Mouse (Mus musculus): Measurements from ENCODE around the gene Defa22. TPM values are rescaled to one million over a fixed set of nuclear protein-coding genes. Genes with fewer than 3 reads are reported as not detected.
"Not testable (repeated sequence)": the region's sequence is repeated elsewhere in the genome, so short reads cannot be mapped to it uniquely, and the experiment has no call there.

Defa22 gene
- total RNA-seq (2015) (not detected in 2 replicates), total RNA-seq (2017) (not detected in 2 replicates)

DNA sequence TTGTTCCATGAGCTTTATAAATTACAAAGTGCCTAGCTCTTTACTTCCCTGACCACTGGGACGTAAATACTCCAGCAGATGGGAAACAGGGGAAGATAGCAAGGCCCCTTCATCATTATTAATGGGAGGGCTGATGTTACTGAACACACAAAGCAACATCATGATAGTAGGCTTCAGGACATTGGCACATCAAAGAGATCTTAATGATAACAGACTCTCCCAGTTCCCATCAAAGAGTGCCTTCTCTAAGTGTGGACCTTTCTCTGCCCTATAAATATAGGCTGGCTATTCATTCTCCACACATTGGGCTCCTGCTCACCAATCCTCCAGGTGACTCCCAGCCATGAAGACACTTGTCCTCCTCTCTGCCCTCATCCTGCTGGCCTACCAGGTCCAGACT lies at the start of gene Defa22:
Defa22 (plus strand) TSS at position 301 of the 400 bp plus-strand sequence.
- not testable (repeated sequence) for ATAC-seq (ENCODE audit: poor library complexity, severe bottlenecking)

DNA sequence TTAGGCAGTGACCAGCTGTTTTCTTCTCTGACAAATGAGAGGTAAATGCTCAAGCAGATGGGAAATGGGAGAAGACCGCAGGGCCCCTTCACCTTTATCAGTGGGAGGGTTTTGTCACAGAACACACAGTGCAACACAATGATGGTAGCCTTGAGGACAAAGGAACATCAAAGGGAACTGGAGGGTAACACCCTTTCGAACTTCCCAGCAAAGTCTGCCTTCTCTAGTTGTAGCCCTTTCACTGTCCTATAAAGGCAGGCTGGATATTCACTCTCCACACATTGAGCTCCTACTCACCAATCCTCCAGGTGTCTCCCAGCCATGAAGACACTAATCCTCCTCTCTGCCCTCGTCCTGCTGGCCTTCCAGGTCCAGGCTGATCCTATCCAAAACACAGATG lies 27.7 kb upstream of the Defa22 start, which contains the start of gene Defa30:
Defa30 (plus strand) TSS at position 301 of the 400 bp plus-strand sequence.
- ATAC-seq (ENCODE audit: poor library complexity, severe bottlenecking), result not testable (repeated sequence)

GRCm38 (mm10) chr8:21191314-21191713 lies 29.2 kb downstream of the Defa22 start, which contains the start of gene Defa31:
Gene Defa31, plus strand, starts transcription at chr8:21191614.
- ATAC-seq (ENCODE audit: poor library complexity, severe bottlenecking), result not testable (repeated sequence)

GRCm38 (mm10) chr8:21201261-21201660 lies 39.2 kb downstream of the Defa22 start, which contains the start of gene Gm15293:
Gene Gm15293, plus strand, starts transcription at chr8:21201561.
- not testable (repeated sequence) for ATAC-seq (ENCODE audit: poor library complexity, severe bottlenecking)

Other genes with a start within 250 kb of the Defa22 start
- not detected in 2 replicates for gene Gm6040, start 240.2 kb upstream of the Defa22 start, total RNA-seq (2015)
- gene Gm6040, start 240.2 kb upstream of the Defa22 start, total RNA-seq (2017), result not detected in 2 replicates
- not detected in 2 replicates for gene AY761185, start 217.6 kb upstream of the Defa22 start, total RNA-seq (2015)
- gene AY761185, start 217.6 kb upstream of the Defa22 start, total RNA-seq (2017), result not detected in 2 replicates
- gene Defa21, start 136.7 kb upstream of the Defa22 start, total RNA-seq (2015), result not detected in 2 replicates
- gene Defa21, start 136.7 kb upstream of the Defa22 start, total RNA-seq (2017), result not detected in 2 replicates
- not detected in 2 replicates for gene Defa23, start 107.2 kb upstream of the Defa22 start, total RNA-seq (2015)
- not detected in 2 replicates for gene Defa23, start 107.2 kb upstream of the Defa22 start, total RNA-seq (2017)
- gene Defa35, start 97.2 kb upstream of the Defa22 start, total RNA-seq (2015), result not detected in 2 replicates
- not detected in 2 replicates for gene Defa35, start 97.2 kb upstream of the Defa22 start, total RNA-seq (2017)
- not detected in 2 replicates for gene Defa25, start 77.8 kb upstream of the Defa22 start, total RNA-seq (2015)
- gene Defa25, start 77.8 kb upstream of the Defa22 start, total RNA-seq (2017), result not detected in 2 replicates
- gene Gm14851, start 66.2 kb upstream of the Defa22 start, total RNA-seq (2015), result not detected in 2 replicates
- gene Gm14851, start 66.2 kb upstream of the Defa22 start, total RNA-seq (2017), result not detected in 2 replicates
- gene Defa30, start 27.6 kb upstream of the Defa22 start, total RNA-seq (2015), result not detected in 2 replicates
- not detected in 2 replicates for gene Defa30, start 27.6 kb upstream of the Defa22 start, total RNA-seq (2017)
- not detected in 2 replicates for gene Defa31, start 29.3 kb downstream of the Defa22 start, total RNA-seq (2015)
- not detected in 2 replicates for gene Defa31, start 29.3 kb downstream of the Defa22 start, total RNA-seq (2017)
- not detected in 2 replicates for gene Gm15293, start 39.3 kb downstream of the Defa22 start, total RNA-seq (2015)
- not detected in 2 replicates for gene Gm15293, start 39.3 kb downstream of the Defa22 start, total RNA-seq (2017)
- not detected in 2 replicates for gene Gm15292, start 87.5 kb downstream of the Defa22 start, total RNA-seq (2015)
- not detected in 2 replicates for gene Gm15292, start 87.5 kb downstream of the Defa22 start, total RNA-seq (2017)
- not detected in 2 replicates for gene Defa27, start 153.3 kb downstream of the Defa22 start, total RNA-seq (2015)
- not detected in 2 replicates for gene Defa27, start 153.3 kb downstream of the Defa22 start, total RNA-seq (2017)
- gene Defa29, start 164.7 kb downstream of the Defa22 start, total RNA-seq (2015), result not detected in 2 replicates
- gene Defa29, start 164.7 kb downstream of the Defa22 start, total RNA-seq (2017), result not detected in 2 replicates
- not detected in 2 replicates for gene Defa2, start 216.2 kb downstream of the Defa22 start, total RNA-seq (2015)
- not detected in 2 replicates for gene Defa2, start 216.2 kb downstream of the Defa22 start, total RNA-seq (2017)
- gene Defa33, start 229.5 kb downstream of the Defa22 start, total RNA-seq (2015), result not detected in 2 replicates
- gene Defa33, start 229.5 kb downstream of the Defa22 start, total RNA-seq (2017), result not detected in 2 replicates